Mouse (Mus musculus) right cerebral cortex, postnatal 10 days (tissue): ENCODE measurements at regions not wholly inside any gene's neighbourhood (a gene's known extent, or its start where the extent isn't known, plus 50 kb on each side); places are given as distances from the start of the nearest gene placed in this dataset.

Experiments
- DNase-seq, 2 experiments: peaks; one replicate each; pipeline ENCODE4 v3.0.0; 2021; ENCODE audit warnings: low spot score in 2 of 2

GRCm38 (mm10) chr9:73173589-73174247 is 60.5 kb downstream of the Rsl24d1 start:
- peak in 1 of 2 experiments; percentile 35 for DNase-seq

GRCm38 (mm10) chr9:73176645-73177044 is 63.4 kb downstream of the Rsl24d1 start:
- DNase-seq = no peak

GRCm38 (mm10) chr9:73183356-73183755 is 70.1 kb downstream of the Rsl24d1 start:
- peak; percentile 24 to 36 for DNase-seq

GRCm38 (mm10) chr9:73184908-73185307 is 71.7 kb downstream of the Rsl24d1 start:
- no peak for DNase-seq

- DNase-seq = no peak
Measured at GRCm38 (mm10) chr9:73192271-73192785, 79.1 kb downstream of the Rsl24d1 start.

- no peak for DNase-seq
Measured at GRCm38 (mm10) chr9:73198261-73199085, 85.2 kb downstream of the Rsl24d1 start.

GRCm38 (mm10) chr9:73223111-73223510 is 109.9 kb downstream of the Rsl24d1 start:
- DNase-seq = no peak

- no peak for DNase-seq
Measured at GRCm38 (mm10) chr9:73240188-73240587, 127.0 kb downstream of the Rsl24d1 start.

- DNase-seq = no peak
Measured at GRCm38 (mm10) chr9:73242521-73243308, 129.5 kb downstream of the Rsl24d1 start.

GRCm38 (mm10) chr9:73244177-73244576 is 131.0 kb downstream of the Rsl24d1 start:
- DNase-seq = no peak

- peak; percentile 26 to 44 for DNase-seq
Measured at GRCm38 (mm10) chr9:73245524-73245923, 132.3 kb downstream of the Rsl24d1 start.

- peak; percentile 30 to 35 for DNase-seq
Measured at GRCm38 (mm10) chr9:73258171-73258570, 144.9 kb downstream of the Rsl24d1 start.

GRCm38 (mm10) chr9:73258640-73259039 is 145.4 kb downstream of the Rsl24d1 start:
- DNase-seq = no peak

GRCm38 (mm10) chr9:73262711-73263110 is 149.5 kb downstream of the Rsl24d1 start:
- DNase-seq = no peak

GRCm38 (mm10) chr9:73270249-73270648 is 157.0 kb downstream of the Rsl24d1 start:
- DNase-seq = peak in 1 of 2 experiments; percentile 22

- peak in 1 of 2 experiments; percentile 17 for DNase-seq
Measured at GRCm38 (mm10) chr9:73272614-73273013, 159.4 kb downstream of the Rsl24d1 start.

- peak; percentile 49 to 68 for DNase-seq
Measured at GRCm38 (mm10) chr9:73273681-73274080, 160.5 kb downstream of the Rsl24d1 start.

- DNase-seq = no peak
Measured at GRCm38 (mm10) chr9:73275671-73276070, 162.4 kb downstream of the Rsl24d1 start.

GRCm38 (mm10) chr9:73295287-73295686 is 182.1 kb downstream of the Rsl24d1 start:
- DNase-seq = no peak

GRCm38 (mm10) chr9:73302156-73302918 is 189.1 kb downstream of the Rsl24d1 start:
- no peak for DNase-seq

GRCm38 (mm10) chr9:73317048-73317447 is 203.8 kb downstream of the Rsl24d1 start:
- no peak for DNase-seq
